Mouse (Mus musculus): ENCODE measurements at regions not wholly inside any gene's neighbourhood (a gene's known extent, or its start where the extent isn't known, plus 50 kb on each side); places are given as distances from the start of the nearest gene placed in this dataset.
"Not testable (repeated sequence)": the region's sequence is repeated elsewhere in the genome, so short reads cannot be mapped to it uniquely, and the experiment has no call there.

DNA sequence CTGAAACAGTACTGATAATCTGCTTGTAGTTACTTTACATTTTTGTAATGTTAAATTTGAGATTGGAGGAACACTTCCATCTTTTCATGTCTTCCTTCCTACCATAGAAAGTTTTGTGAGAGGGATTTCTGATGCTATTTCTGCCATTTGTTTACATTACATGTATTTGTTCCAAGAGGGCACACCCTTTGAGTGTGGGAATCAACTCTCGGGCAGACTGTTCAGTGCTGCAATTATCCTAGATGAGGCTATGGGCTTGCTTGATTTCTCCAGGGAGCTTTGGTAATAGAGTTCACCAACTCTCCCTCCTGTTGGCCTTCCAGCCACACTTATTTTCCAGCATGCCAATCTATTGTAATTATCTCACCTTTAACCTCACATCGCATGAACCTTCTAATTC is 52.4 kb downstream of the Gm13691 start:
- DNase-seq (ENCODE audit: low read depth, low spot score): no peak

GRCm38 (mm10) chr2:84048398-84049140 is 58.2 kb downstream of the Gm13691 start:
- no peak for DNase-seq (ENCODE audit: low read depth, low spot score)

GRCm38 (mm10) chr2:84051883-84052331 is 61.6 kb downstream of the Gm13691 start:
- DNase-seq (ENCODE audit: low read depth, low spot score): no peak

- DNase-seq (ENCODE audit: low read depth, low spot score): peak; percentile 79
Measured at GRCm38 (mm10) chr2:84059246-84059645, 68.9 kb downstream of the Gm13691 start.

- DNase-seq (ENCODE audit: low read depth, low spot score): no peak
Measured at GRCm38 (mm10) chr2:84061221-84061620, 70.9 kb downstream of the Gm13691 start.

GRCm38 (mm10) chr2:84064371-84064770 is 74.0 kb downstream of the Gm13691 start:
- DNase-seq (ENCODE audit: low read depth, low spot score): peak; percentile 27

DNA sequence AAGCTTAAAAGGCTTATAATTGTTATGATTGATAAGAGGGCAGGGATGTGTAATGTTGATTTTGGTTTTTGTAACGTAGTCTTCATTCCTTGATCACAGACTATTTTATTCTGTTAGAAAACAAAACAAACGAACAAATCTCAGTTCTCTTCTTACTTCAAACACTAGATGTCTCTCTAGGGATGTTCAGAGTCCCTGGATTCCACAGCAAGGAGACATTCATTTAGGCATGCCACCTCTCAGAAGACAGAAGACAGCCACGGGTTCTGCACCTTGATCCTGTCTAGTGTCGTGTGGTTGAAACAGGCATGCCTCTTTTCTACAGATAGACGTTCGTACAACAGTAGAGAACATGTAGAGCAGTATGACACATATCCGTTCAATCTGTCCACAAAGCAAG is 74.7 kb downstream of the Gm13691 start:
- DNase-seq (ENCODE audit: low read depth, low spot score): peak; percentile 34

DNA sequence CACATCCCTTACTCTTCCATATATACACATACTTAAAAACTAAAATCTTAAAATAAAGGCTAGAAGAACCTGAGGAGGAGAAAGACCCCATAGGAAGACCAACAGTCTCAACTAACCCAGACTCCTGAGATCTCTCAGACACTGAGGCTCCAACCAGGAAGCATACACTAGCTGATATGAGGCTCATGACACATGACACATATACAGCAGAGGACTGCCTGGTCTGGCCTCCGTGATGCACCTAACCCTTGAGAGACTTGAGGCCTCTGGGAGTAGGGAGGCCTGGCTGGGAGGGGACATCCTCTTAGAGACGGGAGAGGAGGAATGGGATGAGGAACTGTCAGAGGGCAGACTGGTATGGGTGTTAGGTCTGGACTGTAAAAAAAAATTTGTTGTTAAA is 75.4 kb downstream of the Gm13691 start:
- DNase-seq (ENCODE audit: low read depth, low spot score): no peak

- no peak for DNase-seq (ENCODE audit: low read depth, low spot score)
Measured at GRCm38 (mm10) chr2:84066151-84066693, 75.9 kb downstream of the Gm13691 start.

GRCm38 (mm10) chr2:84066785-84067526 is 76.6 kb downstream of the Gm13691 start:
- DNase-seq (ENCODE audit: low read depth, low spot score): peak; percentile 51

DNA sequence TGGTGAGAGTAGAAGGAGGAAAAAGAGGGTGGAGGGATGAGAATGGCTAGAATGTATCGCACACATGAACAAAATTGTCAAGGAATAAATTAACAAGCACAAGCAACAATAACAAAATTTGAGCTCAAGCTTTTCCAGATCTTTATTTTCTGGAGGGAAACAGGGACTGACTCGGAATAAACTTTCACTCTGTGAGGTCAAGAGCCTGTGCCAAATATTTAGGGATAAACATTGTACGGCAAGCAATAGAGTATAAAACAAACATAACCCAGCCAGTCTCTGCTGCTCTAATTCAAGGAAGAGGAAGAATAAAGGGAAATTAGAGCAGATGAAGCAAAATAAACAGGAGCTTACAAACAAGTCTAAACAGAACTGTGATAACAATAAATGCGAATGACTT is 78.3 kb downstream of the Gm13691 start:
- no peak for DNase-seq (ENCODE audit: low read depth, low spot score)

DNA sequence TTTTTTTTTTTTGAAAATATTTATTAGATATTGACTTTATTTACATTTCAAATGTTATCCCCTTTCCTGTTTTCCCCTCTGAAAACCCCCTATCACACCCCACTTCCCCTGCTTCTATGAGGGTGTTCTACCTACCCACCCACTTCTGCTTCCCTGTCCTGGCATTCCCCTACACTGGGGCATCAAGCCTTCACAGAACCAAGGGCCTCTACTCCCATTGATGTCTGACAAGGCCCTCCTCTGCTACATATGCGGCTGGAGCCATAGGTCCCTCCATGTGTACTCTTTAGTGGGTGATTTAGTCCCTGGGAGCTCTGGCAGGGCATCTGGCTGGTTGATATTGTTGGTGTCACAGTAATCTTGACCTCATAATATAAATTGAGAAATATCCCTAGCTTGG is 79.1 kb downstream of the Gm13691 start:
- not testable (repeated sequence) for DNase-seq (ENCODE audit: low read depth, low spot score)

DNA sequence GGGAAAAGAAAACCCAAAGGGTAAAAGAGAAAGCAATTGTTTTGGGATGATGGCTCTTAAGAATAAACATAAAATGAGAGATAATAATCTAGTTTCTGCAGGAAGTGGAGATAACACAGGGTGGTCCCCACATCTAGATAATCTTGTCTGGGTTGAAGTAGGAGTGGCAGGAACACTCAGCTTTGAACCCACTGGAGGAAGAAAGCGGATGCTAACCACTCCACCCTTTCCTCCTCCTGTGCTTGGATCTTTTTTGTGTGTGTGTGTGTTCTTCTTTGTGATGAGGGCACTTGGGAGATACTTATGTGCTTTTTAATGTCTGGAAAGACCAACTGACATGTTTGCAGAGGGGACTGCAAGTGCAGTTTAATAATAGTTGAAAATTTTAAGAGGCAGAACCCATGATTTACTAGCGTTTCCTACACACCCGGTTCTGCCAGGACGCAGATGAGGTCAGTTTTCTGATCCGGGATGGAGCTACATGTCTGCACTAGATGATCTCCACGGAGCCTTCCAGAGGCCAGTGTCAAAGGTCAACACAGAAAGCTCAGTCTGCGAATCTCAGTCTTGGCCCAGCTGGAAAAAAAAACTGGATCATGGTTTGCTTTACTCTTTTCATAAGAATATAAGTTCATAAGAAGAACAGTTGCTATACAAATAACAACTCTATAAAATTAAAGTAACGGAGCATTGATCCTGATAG is 82.7 kb downstream of the Gm13691 start:
- peak; percentile 16 for DNase-seq (ENCODE audit: low read depth, low spot score)

- DNase-seq (ENCODE audit: low read depth, low spot score): no peak
Measured at GRCm38 (mm10) chr2:84075944-84076343, 85.6 kb downstream of the Gm13691 start.

- DNase-seq (ENCODE audit: low read depth, low spot score): no peak
Measured at GRCm38 (mm10) chr2:84079284-84079683, 88.9 kb downstream of the Gm13691 start.

DNA sequence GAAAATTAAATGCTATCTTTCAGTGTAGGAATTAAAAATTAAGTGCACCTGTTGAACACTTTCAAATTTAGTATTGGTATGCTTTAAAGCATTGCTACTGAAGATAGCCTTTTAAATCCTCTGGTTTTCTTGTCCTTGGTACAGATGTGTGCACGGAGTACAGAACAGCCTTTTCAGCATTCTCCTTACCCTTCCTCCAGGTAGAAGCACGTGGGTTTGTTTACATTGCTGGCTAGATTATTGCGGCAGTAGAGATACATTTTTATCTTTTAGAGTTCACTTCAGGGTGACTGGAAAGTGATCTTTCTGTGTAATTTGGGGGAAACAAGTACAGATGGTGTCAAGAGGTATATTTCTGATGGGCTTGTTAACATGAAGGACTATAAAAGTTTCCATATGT is 89.9 kb downstream of the Gm13691 start:
- no peak for DNase-seq (ENCODE audit: low read depth, low spot score)

DNA sequence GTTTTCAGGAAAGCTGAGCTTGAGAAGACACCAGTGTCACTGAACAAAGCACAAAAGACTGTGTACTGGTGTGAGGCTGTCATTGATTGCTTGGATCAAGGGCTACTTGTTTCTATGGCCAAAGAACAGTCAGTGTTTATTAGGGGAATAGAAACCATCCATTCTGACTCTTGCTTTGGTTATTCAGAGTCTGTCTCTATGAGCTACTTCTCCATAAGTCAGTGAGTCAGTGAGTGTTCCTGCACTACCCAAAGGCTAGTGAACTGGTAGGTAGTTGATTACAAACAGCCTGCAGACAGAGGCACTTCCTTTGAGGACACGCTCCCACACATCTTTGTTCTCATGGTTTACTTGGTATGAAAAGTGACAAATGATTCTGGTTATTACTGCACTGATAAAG is 104.4 kb downstream of the Gm13691 start:
- DNase-seq (ENCODE audit: low read depth, low spot score): no peak

GRCm38 (mm10) chr2:84098746-84099145 is 108.4 kb downstream of the Gm13691 start:
- no peak for DNase-seq (ENCODE audit: low read depth, low spot score)

DNA sequence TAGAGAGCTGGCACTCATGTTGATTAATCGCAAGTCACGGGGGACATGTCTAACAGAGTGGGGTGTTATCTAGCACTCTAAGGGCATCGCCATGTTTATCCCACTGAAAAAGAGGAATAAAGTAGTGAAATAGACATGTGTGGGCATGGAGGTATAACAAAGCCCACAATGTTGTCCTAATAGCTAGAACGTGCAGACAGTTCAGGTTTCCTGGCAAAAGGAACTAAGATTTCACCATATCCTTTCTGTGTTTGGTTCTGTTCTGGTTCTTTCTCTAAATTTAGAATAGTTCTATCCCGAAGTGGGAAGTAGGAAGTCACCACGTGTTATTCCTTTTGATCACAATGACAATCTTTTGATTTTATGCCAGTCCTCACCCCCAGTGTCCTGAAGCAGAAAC is 123.2 kb downstream of the Gm13691 start:
- DNase-seq (ENCODE audit: low read depth, low spot score): no peak

DNA sequence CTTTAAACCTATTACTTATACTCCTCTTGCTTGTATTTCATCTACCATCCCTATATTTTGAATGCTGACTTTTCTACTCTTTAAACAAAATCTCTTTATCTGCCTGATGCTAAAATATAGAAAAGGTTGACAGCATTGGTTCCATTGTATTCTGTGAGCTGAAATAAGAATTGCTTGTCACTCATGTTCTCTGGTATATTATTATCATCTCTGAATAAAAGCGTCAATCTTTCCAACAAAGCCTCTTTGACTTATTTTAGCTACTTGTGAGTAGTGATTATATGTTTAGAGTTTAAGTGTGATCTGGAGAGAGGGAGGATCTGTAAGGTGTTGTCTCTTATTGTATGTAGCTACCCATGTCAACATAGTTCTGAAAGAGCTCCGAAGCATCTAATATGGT is 129.5 kb downstream of the Gm13691 start:
- DNase-seq (ENCODE audit: low read depth, low spot score): no peak

- DNase-seq (ENCODE audit: low read depth, low spot score): no peak
Measured at GRCm38 (mm10) chr2:84127586-84127985, 137.2 kb downstream of the Gm13691 start.

DNA sequence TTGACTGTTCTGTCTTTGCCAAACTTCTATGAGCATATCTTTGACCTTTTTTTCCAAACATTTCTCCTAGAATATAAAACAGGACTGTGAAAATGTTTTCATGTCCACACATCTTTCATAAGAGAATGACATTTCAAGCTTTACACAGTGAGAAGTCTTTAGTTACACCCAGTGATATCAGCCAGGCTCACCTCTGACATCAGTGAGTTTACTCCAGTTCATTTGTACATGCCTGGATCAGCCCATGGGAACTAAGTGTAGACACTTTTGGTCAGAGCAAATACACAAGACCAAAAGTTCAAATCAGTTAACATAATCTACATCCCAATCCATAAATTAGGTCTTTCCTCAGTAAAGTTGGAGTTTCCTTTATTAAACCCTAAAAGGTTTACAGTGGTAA is 171.4 kb downstream of the Gm13691 start:
- no peak for DNase-seq (ENCODE audit: low read depth, low spot score)
